In genomic region chr2:129228571-129228970, GRCm38 (mm10) we compare ENCODE assay signal across 21 mouse cellular contexts. TPM values are rescaled to one million over a fixed set of nuclear protein-coding genes. Genes with fewer than 3 reads are reported as not detected.
DNase-seq lines count a peak whose midpoint lies in the region; ATAC-seq and TF ChIP-seq lines count a peak whose summit lies in the region.
"Had no signal": no experiment of that assay in that cellular context is flagged by ENCODE, and none has a peak within 500 bp of the region (broad histone marks: within the 10 kb centered on the region; RNA-seq: fewer than 3 reads in every experiment).

No protein-coding gene starts in this region.

- no peak for TF ChIP-seq EP300 in heart, adult 2 months (IDR thresholded peaks at IDR 0.05; ENCODE audit: insufficient read depth, low read depth, low read length)
- TF ChIP-seq EP300 in liver, embryonic 14.5 days (IDR thresholded peaks at IDR 0.05; ENCODE audit: low read depth), result no peak
- no peak for TF ChIP-seq EP300 in lung, postnatal 0 days (IDR thresholded peaks at IDR 0.05)

- no peak for TF ChIP-seq CTCF in heart, adult 2 months (IDR thresholded peaks at IDR 0.05)
- TF ChIP-seq CTCF in liver, embryonic 14.5 days (IDR thresholded peaks at IDR 0.05; ENCODE audit: low read depth), result no peak
- TF ChIP-seq CTCF in lung, postnatal 0 days (IDR thresholded peaks at IDR 0.05), result no peak

- no peaks in the 10 kb centered on the region for H3K27me3 ChIP-seq in heart, embryonic 11.5 days (ENCODE audit: control insufficient read depth, insufficient read depth, low read length)
- no peaks in the 10 kb centered on the region for H3K27me3 ChIP-seq in heart, adult 2 months (ENCODE audit: control insufficient read depth, insufficient read depth, low read length)
- H3K27me3 ChIP-seq in liver, embryonic 14.5 days (ENCODE audit: control insufficient read depth, insufficient read depth, low read length), result no peaks in the 10 kb centered on the region
- no peaks in the 10 kb centered on the region for H3K27me3 ChIP-seq in lung, postnatal 0 days (replicated peaks; ENCODE audit: insufficient read depth, low read length)
- H3K27me3 ChIP-seq: embryonic facial prominence, embryonic 12.5 days; forebrain, embryonic 13.5 days; hindbrain, embryonic 13.5 days had no signal

- intact Hi-C loops in heart, adult 2 months (cut with DNase I), result no loop called here
- intact Hi-C loops in left cerebral cortex, postnatal 14 days (cut with DNase I), result no loop called here

- H3K79me2 ChIP-seq in heart, adult 2 months (replicated peaks; ENCODE audit: control insufficient read depth, insufficient read depth, low read length), result no peaks in the 10 kb centered on the region

- no peak overlapping the region for H3K9ac ChIP-seq in heart, embryonic 11.5 days (ENCODE audit: low read depth, low read length)
- no peak overlapping the region for H3K9ac ChIP-seq in heart, adult 2 months (ENCODE audit: low read depth, low read length)
- H3K9ac ChIP-seq in liver, embryonic 14.5 days (replicated peaks), result peak overlapping the region; percentile 77
- H3K9ac ChIP-seq in lung, postnatal 0 days (replicated peaks; ENCODE audit: low read depth), result no peak overlapping the region
- H3K9ac ChIP-seq: embryonic facial prominence, embryonic 12.5 days; forebrain, embryonic 13.5 days; forebrain, postnatal 0 days; hindbrain, embryonic 13.5 days had no signal

- WGBS in heart, embryonic 11.5 days (ENCODE audit: insufficient replicate concordance), result 91% methylated on average over 4 of the region's 4 CpGs
- 84% methylated on average over 4 of the region's 4 CpGs for WGBS in heart, adult 2 months
- 69% methylated on average over 4 of the region's 4 CpGs for WGBS in liver, embryonic 14.5 days (ENCODE audit: insufficient replicate concordance)
- 72% methylated on average over 4 of the region's 4 CpGs for WGBS in lung, postnatal 0 days

- peaks cover 14% of the 10 kb centered on the region; the same call in 1 of the 2 replicates for H3K4me1 ChIP-seq in heart, embryonic 11.5 days (ENCODE audit: control insufficient read depth, insufficient read depth, low read length)
- no peaks in the 10 kb centered on the region for H3K4me1 ChIP-seq in heart, adult 2 months (ENCODE audit: control insufficient read depth, insufficient read depth, low read length)
- H3K4me1 ChIP-seq in liver, embryonic 14.5 days (replicated peaks; ENCODE audit: control insufficient read depth in 2 of 2, insufficient read depth in 2 of 2, low read length in 1 of 2), result peaks cover 82 to 87% of the 10 kb centered on the region in 2 experiments
- H3K4me1 ChIP-seq in lung, postnatal 0 days (ENCODE audit: insufficient read depth, low read depth, low read length), result no peaks in the 10 kb centered on the region
- H3K4me1 ChIP-seq: embryonic facial prominence, embryonic 12.5 days; forebrain, embryonic 13.5 days; hindbrain, embryonic 13.5 days had no signal

- no peak for TF ChIP-seq POLR2A in heart, adult 2 months (IDR thresholded peaks at IDR 0.05; ENCODE audit: insufficient read depth, low read depth, low read length)

- no peak for ATAC-seq in heart, embryonic 11.5 days (replicated peaks; ENCODE audit: insufficient number of reproducible peaks, low FRiP score, low TSS enrichment)
- ATAC-seq in liver, embryonic 14.5 days (ENCODE audit: insufficient read depth), result no peak
- no peak for ATAC-seq in lung, postnatal 0 days
- ATAC-seq: forebrain, embryonic 13.5 days; forebrain, postnatal 0 days; hindbrain, postnatal 0 days had no signal

- no peaks in the 10 kb centered on the region for H3K36me3 ChIP-seq in heart, embryonic 11.5 days (ENCODE audit: control insufficient read depth, insufficient read depth, low read length)
- no peaks in the 10 kb centered on the region for H3K36me3 ChIP-seq in heart, adult 2 months (ENCODE audit: control insufficient read depth, insufficient read depth, low read length)
- no peaks in the 10 kb centered on the region for H3K36me3 ChIP-seq in liver, embryonic 14.5 days (replicated peaks; ENCODE audit: control insufficient read depth, insufficient read depth, low read depth)
- no peaks in the 10 kb centered on the region for H3K36me3 ChIP-seq in lung, postnatal 0 days (ENCODE audit: insufficient read depth, low read length)
- H3K36me3 ChIP-seq: embryonic facial prominence, embryonic 12.5 days; heart, embryonic 10.5 days; hindbrain, embryonic 13.5 days had no signal

- H3K4me2 ChIP-seq in heart, embryonic 11.5 days, result no peak overlapping the region
- H3K4me2 ChIP-seq in liver, embryonic 14.5 days (ENCODE audit: low read depth), result peak overlapping the region; percentile 72
- H3K4me2 ChIP-seq in lung, postnatal 0 days (replicated peaks; ENCODE audit: low read depth, low read length), result no peak overlapping the region
- H3K4me2 ChIP-seq: embryonic facial prominence, embryonic 12.5 days; forebrain, embryonic 13.5 days; hindbrain, embryonic 13.5 days had no signal

- no peaks in the 10 kb centered on the region for H3K9me3 ChIP-seq in heart, embryonic 11.5 days (replicated peaks; ENCODE audit: control insufficient read depth, low read length)
- no peaks in the 10 kb centered on the region for H3K9me3 ChIP-seq in liver, embryonic 14.5 days (ENCODE audit: control insufficient read depth, low read length)
- H3K9me3 ChIP-seq in lung, postnatal 0 days (ENCODE audit: low read length), result no peaks in the 10 kb centered on the region
- H3K9me3 ChIP-seq: embryonic facial prominence, embryonic 12.5 days; forebrain, embryonic 13.5 days; heart, embryonic 10.5 days; hindbrain, embryonic 13.5 days had no signal

- 0 out of 2 replicates have a peak overlapping the region, but pooled peaks have one; percentile 41 for H3K27ac ChIP-seq in heart, embryonic 11.5 days (ENCODE audit: low read depth, low read length)
- no peak overlapping the region for H3K27ac ChIP-seq in heart, adult 2 months
- H3K27ac ChIP-seq in liver, embryonic 14.5 days, result peak overlapping the region; percentile 95
- H3K27ac ChIP-seq in lung, postnatal 0 days (ENCODE audit: low read length), result no peak overlapping the region
- H3K27ac ChIP-seq: embryonic facial prominence, embryonic 12.5 days; forebrain, embryonic 13.5 days; gastrocnemius, adult 2 months; hindbrain, embryonic 13.5 days; hindbrain, postnatal 0 days had no signal

- H3K4me3 ChIP-seq in heart, embryonic 11.5 days (ENCODE audit: low read depth, low read length), result no peak overlapping the region
- H3K4me3 ChIP-seq in heart, adult 2 months, result no peak overlapping the region
- H3K4me3 ChIP-seq in liver, embryonic 14.5 days (ENCODE audit: insufficient read depth in 1 of 2, low read depth in 2 of 2, low read length in 2 of 2), result peak overlapping the region; percentile 18 to 44; a peak in 2 of 4 replicates
- no peak overlapping the region for H3K4me3 ChIP-seq in lung, postnatal 0 days (ENCODE audit: low read depth, low read length)
- H3K4me3 ChIP-seq: embryonic facial prominence, embryonic 12.5 days; forebrain, embryonic 13.5 days; gastrocnemius, adult 2 months; heart, embryonic 10.5 days; hindbrain, embryonic 13.5 days had no signal

- DNase-seq in heart, adult 2 months, result no peak
- peak; percentile 89 for DNase-seq in 416B (ENCODE audit: low read depth)
- DNase-seq in MEL-GATA-1-ER (ENCODE audit: extremely low read depth, low read depth), result peak; percentile 10
- no peak for DNase-seq in liver, embryonic 14.5 days (ENCODE audit: low read depth in 3 of 3, low spot score in 3 of 3)
- DNase-seq in left cerebral cortex, postnatal 14 days (ENCODE audit: low spot score in 2 of 2), result no peak
- no peak for DNase-seq in lung, postnatal 0 days (ENCODE audit: low spot score)
- no peak for DNase-seq in right cerebral cortex, postnatal 10 days (ENCODE audit: low spot score in 2 of 2)
- DNase-seq: adrenal gland, postnatal 10 days; cerebellum, adult 11-12 months; cerebellum, adult 9-10 months; cerebellum, postnatal 25 days; forebrain, postnatal 0 days; gastrocnemius, adult 2 months; gastrocnemius, postnatal 25 days; heart, postnatal 4 days had no signal

RNA-seq across cellular contexts. Expression of gene Slc20a1, which starts 30.0 kb away (rescaled TPM):
- 46.9 and 49.3 TPM in 2 replicates for polyA plus RNA-seq in heart, embryonic 11.5 days (2014; fragmentation: Nextera tagmentation; extraction: Ambion mirVana)
- 10 to 100 TPM; 10.1 to 15.9 TPM for total RNA-seq in heart, adult 2 months (2021)
- polyA plus RNA-seq in heart, adult 2 months (2012; rRNA removed), result 14.7 and 24.7 TPM in 2 replicates
- polyA plus RNA-seq in liver, embryonic 14.5 days (2012; rRNA removed), result 37.7 and 50.7 TPM in 2 replicates
- polyA plus RNA-seq in liver, embryonic 14.5 days (2014; fragmentation: Nextera tagmentation; extraction: Ambion mirVana), result 42.7 and 49.2 TPM in 2 replicates
- total RNA-seq in left cerebral cortex, postnatal 14 days (2021), result 100 to 1,000 TPM; 127 to 130 TPM
- 10.0 and 10.5 TPM in 2 replicates for polyA plus RNA-seq in lung, postnatal 0 days (2015; fragmentation: Nextera tagmentation; extraction: Ambion mirVana)

Comparison
In these comparisons a context has a peak if more than half of its experiments do, and no peak if none do; other contexts are left out.
1. H3K27ac ChIP-seq: peak in heart, embryonic 11.5 days (single experiment) and liver, embryonic 14.5 days (single experiment); none in heart, adult 2 months (single experiment) and lung, postnatal 0 days (single experiment).
2. H3K4me3 ChIP-seq: peak in liver, embryonic 14.5 days (2 of 2); none in heart, embryonic 11.5 days (single experiment), heart, adult 2 months (single experiment) and lung, postnatal 0 days (single experiment).
3. DNase-seq: peak in 416B (single experiment) and MEL-GATA-1-ER (single experiment); none in heart, adult 2 months (0 of 2), liver, embryonic 14.5 days (0 of 3), left cerebral cortex, postnatal 14 days (0 of 2), lung, postnatal 0 days (single experiment) and right cerebral cortex, postnatal 10 days (0 of 2).